Mouse (Mus musculus) c-Kit-negative CD71-positive TER-119-positive erythroid progenitor cells, embryonic 14.5 days (primary cell): ENCODE data around the gene Gmpr2.
A peak's percentile ranks its signal among the peaks of the same experiment; 100 is the strongest.

Experiments used
- DNase-seq: peaks from one replicate; pipeline ENCODE4 v3.0.0-alpha.2; 2013; ENCODE audit warnings: low read depth, low spot score

Gmpr2 gene

GRCm38 (mm10) chr14:55681160-55682117 is 9.7 kb downstream of the Gmpr2 start, which contains the start of gene Tinf2:
TSS of gene Tinf2 (minus strand) at chr14:55681820.
- DNase-seq = peak; percentile 93

DNA sequence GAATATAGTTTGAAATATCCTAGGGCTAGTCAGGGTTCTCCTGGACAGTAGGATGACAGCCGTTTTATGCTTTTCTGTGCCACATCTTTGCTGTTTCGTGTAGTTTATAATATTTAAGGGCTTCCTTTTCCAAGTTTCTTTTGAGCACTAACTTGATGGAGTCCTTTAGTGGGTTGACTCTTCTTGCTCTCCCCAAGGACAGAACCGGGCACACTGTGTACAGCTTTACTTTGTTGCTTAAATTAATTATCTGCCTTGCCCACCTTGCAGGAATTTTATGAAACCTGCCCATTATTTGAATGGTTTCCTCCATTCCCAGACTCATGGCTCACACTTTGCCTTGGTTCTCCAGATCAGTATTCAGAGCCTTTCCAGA is 10.4 kb downstream of the Gmpr2 start:
- DNase-seq = no peak

DNA sequence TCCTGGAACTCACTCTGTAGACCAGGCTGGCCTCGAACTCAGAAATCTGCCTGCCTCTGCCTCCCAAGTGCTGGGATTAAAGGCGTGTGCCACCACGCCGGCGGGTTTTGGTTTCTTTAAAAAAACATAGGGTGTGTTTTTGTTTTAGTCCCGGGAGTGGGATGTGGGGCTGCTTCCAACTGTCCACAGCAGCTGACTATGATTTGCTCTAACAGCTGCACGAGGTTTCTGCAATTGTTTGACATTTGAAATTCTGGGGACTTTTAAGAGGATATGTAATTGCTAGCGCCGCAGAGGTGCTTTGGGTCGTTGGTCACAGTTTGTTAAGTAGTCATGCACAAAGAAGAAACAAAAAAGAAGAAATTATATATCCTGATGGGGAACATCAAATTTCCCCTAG is 17.7 kb downstream of the Gmpr2 start:
- DNase-seq = no peak

- no peak for DNase-seq
Observed at GRCm38 (mm10) chr14:55697226-55697625, 25.5 kb downstream of the Gmpr2 start.

DNA sequence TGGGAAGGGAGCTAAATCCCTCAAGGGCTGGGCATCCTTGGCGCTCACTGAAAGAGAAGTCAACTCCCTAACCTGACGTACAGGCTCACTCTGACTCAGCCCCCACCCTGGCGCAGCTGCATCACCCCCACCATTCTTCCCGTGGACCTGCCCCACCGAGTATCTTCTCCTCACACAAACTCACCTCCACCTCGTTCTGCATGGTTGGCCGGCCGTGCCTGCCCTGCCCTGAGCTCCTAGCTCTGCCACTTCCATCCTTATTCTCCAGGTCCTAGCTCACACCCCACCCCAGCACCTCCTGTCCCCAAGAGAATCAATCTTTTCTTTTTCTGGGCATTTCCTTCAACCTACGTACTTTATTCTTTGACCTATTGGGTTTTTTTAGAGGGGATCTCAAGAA is 29.4 kb downstream of the Gmpr2 start:
- DNase-seq = no peak

DNA sequence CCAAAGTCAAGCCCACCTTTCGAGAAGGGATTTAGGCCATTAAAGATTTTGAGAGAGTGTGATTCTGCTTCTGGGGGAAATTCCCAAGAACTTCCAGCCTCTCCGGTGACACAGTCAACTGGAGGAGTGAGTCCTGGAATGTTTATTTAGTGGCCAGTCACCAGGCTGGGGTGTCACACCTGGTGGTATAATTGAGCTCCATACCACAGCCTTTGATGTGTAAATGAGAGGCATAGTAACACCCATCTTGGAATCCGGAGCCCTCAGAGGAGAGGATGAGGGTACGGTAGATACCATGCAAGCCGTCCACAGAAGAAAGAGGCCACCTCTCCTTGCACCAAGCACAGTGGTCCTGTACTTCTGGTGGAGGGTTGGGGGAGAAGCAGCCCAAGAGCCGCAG is 31.0 kb downstream of the Gmpr2 start:
- no peak for DNase-seq

DNA sequence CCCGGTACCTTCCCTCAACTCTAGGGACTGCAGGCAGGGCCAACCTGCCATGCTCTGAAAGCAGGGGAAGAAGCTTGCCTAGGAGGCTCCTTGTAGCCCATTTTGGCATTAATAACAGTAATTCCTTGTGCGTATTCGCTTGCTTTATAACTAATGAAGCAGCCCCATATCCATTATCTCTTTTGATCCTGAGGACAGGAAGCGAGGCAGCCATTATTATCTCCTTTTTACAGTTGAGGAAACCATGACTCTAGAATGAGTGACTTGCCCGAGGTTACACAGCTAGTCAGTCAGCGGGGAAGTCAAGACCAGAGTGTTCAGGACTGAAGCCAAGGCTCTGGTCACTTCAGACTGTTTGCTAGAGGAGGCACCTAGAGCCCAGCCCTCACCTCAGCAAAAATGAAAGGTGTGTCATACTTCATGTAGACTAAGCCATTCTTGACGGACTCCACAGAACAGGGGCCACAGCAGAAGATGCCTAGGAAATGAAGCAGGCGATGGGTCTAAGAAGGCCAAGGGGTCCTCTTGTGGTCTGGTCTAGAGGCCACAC is 34.4 kb downstream of the Gmpr2 start:
- DNase-seq = no peak

- DNase-seq = no peak
Observed at GRCm38 (mm10) chr14:55707397-55707796, 35.7 kb downstream of the Gmpr2 start.

DNA sequence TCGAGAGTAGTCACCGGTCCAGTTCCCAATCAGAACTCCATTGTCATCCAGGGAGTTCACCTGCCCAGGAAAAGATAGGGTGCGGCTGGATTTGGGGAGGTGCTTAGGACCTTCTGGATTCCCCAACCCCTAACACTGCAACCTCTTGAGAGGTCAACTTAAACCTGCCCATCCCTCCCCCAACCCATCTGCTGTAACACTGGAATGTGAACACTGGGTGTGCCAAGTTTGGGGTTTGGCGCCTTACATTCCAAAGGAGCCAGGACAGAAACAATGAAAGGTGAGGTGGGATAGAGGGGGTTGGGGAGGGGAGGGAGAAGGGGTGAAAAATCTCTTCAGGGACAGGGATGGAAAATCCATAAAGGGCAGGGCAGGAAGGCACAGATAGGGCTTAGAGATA is 37.8 kb downstream of the Gmpr2 start:
- no peak for DNase-seq

DNA sequence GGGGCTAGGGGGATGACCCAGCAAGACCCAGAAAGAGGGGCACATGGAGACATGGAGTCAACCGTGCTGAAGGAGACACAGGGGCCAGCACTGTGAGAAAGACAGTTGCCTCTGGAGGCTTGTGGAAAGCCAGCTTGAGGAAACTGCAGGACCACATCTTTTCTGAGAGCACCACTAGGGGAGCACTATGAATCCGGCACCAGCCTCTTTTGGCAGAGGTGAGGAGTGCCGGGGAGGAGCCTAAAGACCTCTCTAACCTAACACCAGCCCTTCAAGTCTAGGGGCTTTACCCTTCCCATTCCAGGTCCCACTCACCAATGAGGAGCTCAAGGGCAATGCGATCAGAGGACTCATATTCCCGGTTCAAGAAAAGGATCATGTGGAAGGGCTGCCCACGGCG is 40.0 kb downstream of the Gmpr2 start:
- no peak for DNase-seq

- no peak for DNase-seq
Observed at GRCm38 (mm10) chr14:55713007-55713728, 41.4 kb downstream of the Gmpr2 start.

GRCm38 (mm10) chr14:55713729-55714122 is 42.0 kb downstream of the Gmpr2 start, which contains the start of gene Tgm1:
TSS of gene Tgm1 (minus strand) at chr14:55713926.
- DNase-seq = no peak

DNA sequence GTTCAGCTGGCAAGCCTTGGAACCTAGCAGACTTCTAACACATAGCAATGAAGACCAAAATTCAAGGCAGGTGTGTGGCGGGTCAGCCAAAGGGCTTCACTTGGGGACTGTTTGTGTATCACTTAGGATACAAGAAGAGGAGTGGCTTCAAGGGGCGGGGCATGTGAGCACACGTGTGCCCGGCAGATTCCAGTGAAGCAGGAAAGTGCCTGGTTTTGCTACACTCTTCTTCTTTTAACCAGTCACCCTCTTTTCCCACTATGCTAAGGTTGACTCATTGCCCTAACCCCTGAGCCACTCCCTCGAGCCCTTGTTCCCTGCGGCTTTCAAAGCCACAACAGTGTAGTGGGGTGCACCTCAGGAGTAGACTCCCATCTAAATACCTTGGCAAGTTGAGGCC is 43.2 kb downstream of the Gmpr2 start:
- no peak for DNase-seq

DNA sequence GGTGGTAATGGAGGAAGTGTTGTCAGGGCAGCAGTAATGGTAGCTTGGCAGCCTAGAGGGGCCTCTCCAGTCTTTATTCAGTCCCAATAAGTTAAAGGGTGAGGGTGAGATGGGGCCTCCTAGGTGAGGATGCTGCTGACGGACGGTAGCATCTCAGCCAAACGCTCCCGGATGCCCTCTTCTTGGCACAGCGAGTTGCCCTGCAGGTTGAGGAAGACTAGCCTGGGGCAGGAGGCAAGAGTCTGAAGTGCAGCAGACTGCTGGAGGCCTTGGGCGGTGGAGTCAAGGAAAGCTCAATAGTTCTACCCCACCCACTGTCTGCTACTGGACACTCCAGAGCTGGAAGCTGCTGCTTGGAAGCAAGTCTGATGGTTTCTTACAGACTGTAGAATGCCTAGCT is 44.5 kb downstream of the Gmpr2 start:
- no peak for DNase-seq

- DNase-seq = no peak
Observed at GRCm38 (mm10) chr14:55716884-55717283, 45.1 kb downstream of the Gmpr2 start.

GRCm38 (mm10) chr14:55719737-55720136 is 48.0 kb downstream of the Gmpr2 start:
- DNase-seq = no peak

GRCm38 (mm10) chr14:55720666-55721065 is 48.9 kb downstream of the Gmpr2 start:
- no peak for DNase-seq

DNA sequence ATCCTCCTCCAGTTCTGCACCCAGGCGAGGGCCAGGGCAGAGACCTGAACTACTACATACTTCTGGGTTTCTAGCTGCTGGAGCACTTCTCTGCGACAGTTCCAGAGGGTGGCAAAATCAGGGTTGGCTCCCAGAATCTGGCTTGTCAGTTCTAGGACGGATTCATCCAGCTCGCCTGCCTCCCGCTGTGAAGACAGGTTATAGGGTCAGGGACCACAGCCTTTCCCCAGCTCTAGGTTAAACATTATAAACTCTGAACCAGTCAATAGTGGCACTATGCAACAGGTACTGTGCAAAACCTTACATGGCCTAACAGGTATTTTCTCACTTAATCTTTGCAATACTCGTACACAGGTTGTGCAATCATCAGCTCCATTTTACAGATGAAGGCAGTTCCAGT is 49.3 kb downstream of the Gmpr2 start:
- no peak for DNase-seq

- peak; percentile 86 for DNase-seq
Observed at GRCm38 (mm10) chr14:55721700-55722437, 50.1 kb downstream of the Gmpr2 start, which contains the start of gene Rabggta. TSS of gene Rabggta (minus strand) at chr14:55722263.

- DNase-seq = no peak
Observed at GRCm38 (mm10) chr14:55722438-55722945, 50.8 kb downstream of the Gmpr2 start.

- no peak for DNase-seq
Observed at GRCm38 (mm10) chr14:55723433-55723832, 51.7 kb downstream of the Gmpr2 start.
